Mouse (Mus musculus) MEL (cell line): ENCODE data around the gene Fkbp1b. TPM values are rescaled to one million over a fixed set of nuclear protein-coding genes. Genes with fewer than 3 reads are reported as not detected.
A peak's percentile ranks its signal among the peaks of the same experiment; 100 is the strongest.

Experiments
- DNase-seq: peaks from one replicate; pipeline ENCODE4 v3.0.0; 2011; ENCODE audit warnings: low read depth, low spot score
- H3K27ac ChIP-seq: 2 replicates; pipeline ENCODE4 v1.5.1; 2012; ENCODE audit warnings: low read depth, mild to moderate bottlenecking, control low read depth, low read length, moderate library complexity; ENCODE audit not compliant: control insufficient read depth
- H3K27me3 ChIP-seq, 2 experiments: fragments of 150-350 bp in 1 of 2; sonication (generic) in 1 of 2; 2 replicates each; pipeline ENCODE4 v1.6.1; 2012; ENCODE audit warnings: low read length in 2 of 2, mild to moderate bottlenecking in 2 of 2, improper control_type of control experiment in 1 of 2, moderate library complexity in 1 of 2; ENCODE audit not compliant: insufficient read depth in 2 of 2, control insufficient read depth in 1 of 2
- H3K36me3 ChIP-seq, 2 experiments: 2 replicates each; pipeline ENCODE4 v1.6.1; 2012 to 2014; ENCODE audit warnings: low read length in 2 of 2, improper control_type of control experiment in 1 of 2, inconsistent platforms in 1 of 2, mild to moderate bottlenecking in 1 of 2; ENCODE audit not compliant: insufficient read depth in 2 of 2, control insufficient read depth in 1 of 2
- H3K4me1 ChIP-seq, 2 experiments: fragments of 150-350 bp in 1 of 2; sonication (generic) in 1 of 2; 2 replicates each; pipeline ENCODE4 v1.6.1; 2012; ENCODE audit warnings: low read length in 2 of 2, improper control_type of control experiment in 1 of 2, mild to moderate bottlenecking in 1 of 2; ENCODE audit not compliant: insufficient read depth in 2 of 2, control insufficient read depth in 1 of 2
- H3K4me3 ChIP-seq, 2 experiments: fragments of 150-350 bp in 1 of 2; sonication (generic) in 1 of 2; 2 replicates each; pipeline ENCODE4 v1.5.1; 2012; ENCODE audit warnings: low read depth in 2 of 2, low read length in 2 of 2, mild to moderate bottlenecking in 2 of 2, moderate library complexity in 2 of 2, control low read depth in 1 of 2, improper control_type of control experiment in 1 of 2; ENCODE audit not compliant: control insufficient read depth in 1 of 2, insufficient read depth in 1 of 2
- H3K79me2 ChIP-seq: 2 replicates; pipeline ENCODE4 v1.6.1; 2012; ENCODE audit warnings: mild to moderate bottlenecking, low read length, moderate library complexity; ENCODE audit not compliant: control insufficient read depth, poor library complexity, insufficient read depth
- H3K9ac ChIP-seq: 2 replicates; pipeline ENCODE4 v1.6.1; 2012; ENCODE audit warnings: low read depth, mild to moderate bottlenecking, control low read depth, low read length, moderate library complexity; ENCODE audit not compliant: control insufficient read depth, poor library complexity, severe bottlenecking
- H3K9me3 ChIP-seq: fragments of 150-350 bp; sonication (generic); replicated peaks from 2 replicates; pipeline ENCODE4 v1.6.1; 2012; ENCODE audit warnings: mild to moderate bottlenecking, low read length, improper control_type of control experiment, moderate library complexity; ENCODE audit not compliant: insufficient read depth
- CHD1 ChIP-seq: IDR thresholded peaks from 2 replicates; pipeline ENCODE4 v1.6.1; 2012; ENCODE audit warnings: low read depth, mild to moderate bottlenecking, inconsistent platforms, low read length, improper control_type of control experiment
- CHD2 ChIP-seq: IDR thresholded peaks from 2 replicates; pipeline ENCODE4 v1.6.1; 2011; ENCODE audit warnings: low read length, improper control_type of control experiment
- CTCF ChIP-seq, 3 experiments: IDR thresholded peaks in 2 of 3; conservative IDR thresholded peaks in 1 of 3; 2 replicates each; pipeline ENCODE4 v1.5.1; 2011 to 2012; ENCODE audit warnings: low read length in 3 of 3, low read depth in 2 of 3, mild to moderate bottlenecking in 2 of 3, improper control_type of control experiment in 1 of 3, inconsistent platforms in 1 of 3, mixed read lengths in 1 of 3, moderate library complexity in 1 of 3; ENCODE audit not compliant: control insufficient read depth in 1 of 3, insufficient read depth in 1 of 3, poor library complexity in 1 of 3, severe bottlenecking in 1 of 3
- E2F4 ChIP-seq: IDR thresholded peaks from 2 replicates; pipeline ENCODE4 v1.6.1; 2011; ENCODE audit warnings: low read depth, low read length, improper control_type of control experiment, borderline replicate concordance
- ELF1 ChIP-seq: IDR thresholded peaks from 2 replicates; pipeline ENCODE4 v1.6.1; 2014; ENCODE audit warnings: low read depth, mild to moderate bottlenecking, inconsistent platforms, low read length, improper control_type of control experiment, moderate library complexity
- EP300 ChIP-seq, 2 experiments: IDR thresholded peaks; 2 replicates each; pipeline ENCODE4 v1.6.1; 2011; ENCODE audit warnings: improper control_type of control experiment in 2 of 2, low read length in 2 of 2, low read depth in 1 of 2, mild to moderate bottlenecking in 1 of 2
- ETS1 ChIP-seq: IDR thresholded peaks from 2 replicates; pipeline ENCODE4 v1.6.1; 2012; ENCODE audit warnings: low read depth, mild to moderate bottlenecking, inconsistent platforms, low read length, improper control_type of control experiment, moderate library complexity
- GABPA ChIP-seq: IDR thresholded peaks from 2 replicates; pipeline ENCODE4 v1.6.1; 2012; ENCODE audit warnings: low read depth, mild to moderate bottlenecking, inconsistent platforms, low read length, improper control_type of control experiment, moderate library complexity
- GATA1 ChIP-seq: IDR thresholded peaks from 2 replicates; pipeline ENCODE4 v1.6.1; 2011; ENCODE audit warnings: low read depth, low read length, improper control_type of control experiment
- MAX ChIP-seq: IDR thresholded peaks from 2 replicates; pipeline ENCODE4 v1.6.1; 2011; ENCODE audit warnings: low read length, improper control_type of control experiment
- MAZ ChIP-seq: IDR thresholded peaks from 2 replicates; pipeline ENCODE4 v1.6.1; 2012; ENCODE audit warnings: low read depth, mild to moderate bottlenecking, inconsistent platforms, low read length, improper control_type of control experiment
- MEF2A ChIP-seq: IDR thresholded peaks from 2 replicates; pipeline ENCODE4 v1.6.1; 2014; ENCODE audit warnings: low read depth, mild to moderate bottlenecking, inconsistent platforms, low read length, improper control_type of control experiment; ENCODE audit not compliant: poor library complexity, insufficient replicate concordance, severe bottlenecking; ENCODE audit errors: extremely low read depth
- MXI1 ChIP-seq: IDR thresholded peaks from 2 replicates; pipeline ENCODE4 v1.6.1; 2011; ENCODE audit warnings: mild to moderate bottlenecking, low read depth, low read length, improper control_type of control experiment
- MYC ChIP-seq: IDR thresholded peaks from 2 replicates; pipeline ENCODE4 v1.6.1; 2011; ENCODE audit warnings: low read depth, mild to moderate bottlenecking, low read length, improper control_type of control experiment, moderate library complexity
- NELFE ChIP-seq: IDR thresholded peaks from 2 replicates; pipeline ENCODE4 v1.6.1; 2011; ENCODE audit warnings: low read depth, low read length, improper control_type of control experiment
- POLR2AphosphoS2 ChIP-seq: IDR thresholded peaks from 2 replicates; pipeline ENCODE4 v1.6.1; 2011; ENCODE audit warnings: low read length, improper control_type of control experiment
- RCOR1 ChIP-seq: IDR thresholded peaks from 2 replicates; pipeline ENCODE4 v1.6.1; 2012; ENCODE audit warnings: low read depth, mild to moderate bottlenecking, inconsistent platforms, low read length, improper control_type of control experiment
- TCF12 ChIP-seq: IDR thresholded peaks from 2 replicates; pipeline ENCODE4 v1.6.1; 2014; ENCODE audit warnings: low read depth, mild to moderate bottlenecking, inconsistent platforms, low read length, improper control_type of control experiment, moderate library complexity
- UBTF ChIP-seq: IDR thresholded peaks from 2 replicates; pipeline ENCODE4 v1.6.1; 2012; ENCODE audit warnings: low read depth, mild to moderate bottlenecking, inconsistent platforms, low read length, improper control_type of control experiment, moderate library complexity, borderline replicate concordance; ENCODE audit not compliant: insufficient read depth
- USF1 ChIP-seq: IDR thresholded peaks from 2 replicates; pipeline ENCODE4 v1.6.1; 2014; ENCODE audit warnings: low read depth, mild to moderate bottlenecking, inconsistent platforms, low read length, improper control_type of control experiment, moderate library complexity
- ZC3H11A ChIP-seq: IDR thresholded peaks from 2 replicates; pipeline ENCODE4 v1.6.1; 2012; ENCODE audit warnings: low read depth, mild to moderate bottlenecking, inconsistent platforms, low read length, improper control_type of control experiment
- ZKSCAN1 ChIP-seq: IDR thresholded peaks from 2 replicates; pipeline ENCODE4 v1.6.1; 2012; ENCODE audit warnings: low read depth, mild to moderate bottlenecking, inconsistent platforms, low read length, improper control_type of control experiment, moderate library complexity
- polyA plus RNA-seq, 2 experiments: library from polyadenylated mRNA; stranded (reverse) in 1 of 2; unstranded in 1 of 2; fragments of >175 nt in 1 of 2; fragments of >200 nt in 1 of 2; gene quantifications; 2 replicates each; pipeline versions ENCODE4 v1.2.1 to v1.2.4; 2012; ENCODE audit warnings: low replicate concordance in 2 of 2, low read depth in 1 of 2; ENCODE audit not compliant: insufficient read length in 2 of 2, insufficient read depth in 1 of 2, missing spikeins in 1 of 2
- total RNA-seq: library from RNA; depleted of rRNA; stranded (reverse); fragments of 300-350 nt; gene quantifications from 2 replicates; pipeline ENCODE4 v1.2.3, GENCODE M21; 2012

Gene Fkbp1b
- total and polyA plus RNA-seq, 3 experiments, result 2.1 to 6.8 TPM; not detected in 1

- TF ChIP-seq NELFE (peak; percentile 73), ZC3H11A (no peak), MAZ (peak; percentile 38; the same call in 1 of the 2 replicates)
Observed at GRCm38 (mm10) chr12:4841392-4841887, at the start of gene Fkbp1b (continued).

GRCm38 (mm10) chr12:4889891-4890290, 48.5 kb upstream of the Fkbp1b start:
- TF ChIP-seq ZKSCAN1, result no peak
- no peak for TF ChIP-seq ETS1
- TF ChIP-seq TCF12, result peak; percentile 40; the same call in 1 of the 2 replicates
- TF ChIP-seq GATA1, result peak; percentile 46
- TF ChIP-seq POLR2AphosphoS2, result no peak
- TF ChIP-seq EP300 (IDR thresholded peaks at IDR 0.05; ENCODE audit: low read depth in 1 of 2, low read length in 2 of 2), result no peak
- no peak for TF ChIP-seq MXI1
- H3K9ac ChIP-seq, result no peak overlapping the region
- DNase-seq, result no peak
- H3K4me3 ChIP-seq, result no peak overlapping the region
- H3K27ac ChIP-seq, result no peak overlapping the region
- H3K27me3 ChIP-seq, result no peaks in the 10 kb centered on the region
- no peaks in the 10 kb centered on the region for H3K79me2 ChIP-seq
- H3K9me3 ChIP-seq, result no peaks in the 10 kb centered on the region
- H3K36me3 ChIP-seq, result peaks cover 12 to 15% of the 10 kb centered on the region in 2 experiments
- H3K4me1 ChIP-seq, result peaks cover 0 to 4% of the 10 kb centered on the region in 2 experiments; a peak in 3 of 4 replicates

GRCm38 (mm10) chr12:4889251-4889650, 47.9 kb upstream of the Fkbp1b start:
- peaks cover 14 to 15% of the 10 kb centered on the region in 2 experiments for H3K36me3 ChIP-seq

More at GRCm38 (mm10) chr12:4889251-4889650, 47.9 kb upstream of the Fkbp1b start:
- Histone ChIP-seq H3K4me1 (peaks cover 0 to 4% of the 10 kb centered on the region in 2 experiments; a peak in 3 of 4 replicates), H3K27me3 (no peaks in the 10 kb centered on the region), H3K9me3 (no peaks in the 10 kb centered on the region), H3K9ac (no peak overlapping the region), H3K27ac (no peak overlapping the region), H3K4me3 (no peak overlapping the region), H3K79me2 (no peaks in the 10 kb centered on the region)
- no peak for DNase-seq
- TF ChIP-seq MEF2A (no peak), CTCF (IDR thresholded peaks at IDR 0.05 in 2 of 3, conservative IDR thresholded peaks at IDR 0.05 in 1 of 3; ENCODE audit: control insufficient read depth in 1 of 3, insufficient read depth in 1 of 3, low read depth in 2 of 3, low read length in 3 of 3, poor library complexity in 1 of 3, severe bottlenecking in 1 of 3) (no peak), USF1 (no peak), RCOR1 (no peak), ZKSCAN1 (no peak), GABPA (no peak), CHD2 (no peak), E2F4 (no peak), ELF1 (no peak), CHD1 (no peak), POLR2AphosphoS2 (no peak), ZC3H11A (no peak), TCF12 (no peak), MYC (no peak), UBTF (no peak), ETS1 (no peak), MAX (no peak)
- TF ChIP-seq, all 39 proteins: peak for 0
